Mouse (Mus musculus): ENCODE data around the gene Adk.

- no peak for TF ChIP-seq EP300 (IDR thresholded peaks at IDR 0.05; ENCODE audit: low read length)
- TF ChIP-seq BHLHE40 (IDR thresholded peaks at IDR 0.05; ENCODE audit: low read depth, low read length): no peak
- no peak for TF ChIP-seq SMC3 (IDR thresholded peaks at IDR 0.05; ENCODE audit: low read depth, low read length)
- TF ChIP-seq CTCF (conservative IDR thresholded peaks at IDR 0.05 in 1 of 2, IDR thresholded peaks at IDR 0.05 in 1 of 2; ENCODE audit: low read depth in 2 of 2, low read length in 2 of 2): no peak
- no peak for TF ChIP-seq GABPA (IDR thresholded peaks at IDR 0.05; ENCODE audit: insufficient replicate concordance, low read depth, low read length)
- no peak for TF ChIP-seq ZC3H11A (IDR thresholded peaks at IDR 0.05; ENCODE audit: low read depth, low read length)
- TF ChIP-seq MEF2A (IDR thresholded peaks at IDR 0.05; ENCODE audit: borderline replicate concordance, low read depth, low read length): no peak
- TF ChIP-seq POLR2A (IDR thresholded peaks at IDR 0.05; ENCODE audit: low read depth, low read length): no peak
- no peak for TF ChIP-seq TBP (conservative IDR thresholded peaks at IDR 0.05; ENCODE audit: low read depth, low read length)
These were observed 282.5 kb downstream of the Adk start for GRCm38 (mm10) chr14:21334826-21335225.

All from CH12.LX (cell line).